ENCODE assay signal across 9 mouse cellular contexts in genomic region chr3:117826486-117827200, GRCm38 (mm10). TPM values are rescaled to one million over a fixed set of nuclear protein-coding genes. Genes with fewer than 3 reads are reported as not detected.
DNase-seq lines count a peak whose midpoint lies in the region; ATAC-seq lines count a peak whose summit lies in the region.
"Had no signal": no experiment of that assay in that cellular context is flagged by ENCODE, and none has a peak within 500 bp of the region (broad histone marks: within the 10 kb centered on the region; RNA-seq: fewer than 3 reads in every experiment).

No protein-coding gene starts in this region.

- H3K36me3 ChIP-seq in forebrain, embryonic 14.5 days (ENCODE audit: control insufficient read depth, insufficient read depth, low read length) = no peaks in the 10 kb centered on the region
- no peaks in the 10 kb centered on the region for H3K36me3 ChIP-seq in neural tube, embryonic 11.5 days (ENCODE audit: control insufficient read depth, insufficient read depth, low read length)

- no peak overlapping the region for H3K4me3 ChIP-seq in forebrain, embryonic 14.5 days (ENCODE audit: low read depth, low read length)
- H3K4me3 ChIP-seq in neural tube, embryonic 11.5 days (ENCODE audit: low read depth, low read length) = no peak overlapping the region

- no peak overlapping the region for H3K9ac ChIP-seq in forebrain, embryonic 14.5 days (ENCODE audit: low read length)
- H3K9ac ChIP-seq in neural tube, embryonic 11.5 days (ENCODE audit: low read length) = no peak overlapping the region
- H3K9ac ChIP-seq: liver, embryonic 14.5 days had no signal

- H3K4me1 ChIP-seq in forebrain, embryonic 14.5 days (ENCODE audit: control insufficient read depth, insufficient read depth, low read length) = peaks cover 5% of the 10 kb centered on the region; the same call in 1 of the 2 replicates
- no peaks in the 10 kb centered on the region for H3K4me1 ChIP-seq in neural tube, embryonic 11.5 days (ENCODE audit: control insufficient read depth, insufficient read depth, low read length)

- H3K4me2 ChIP-seq in forebrain, embryonic 14.5 days (ENCODE audit: low read length) = no peak overlapping the region
- no peak overlapping the region for H3K4me2 ChIP-seq in neural tube, embryonic 11.5 days (ENCODE audit: low read depth)

- WGBS in forebrain, embryonic 14.5 days = 53% methylated on average over 6 of the region's 6 CpGs
- 77% methylated on average over 6 of the region's 6 CpGs for WGBS in neural tube, embryonic 11.5 days

- H3K27me3 ChIP-seq in forebrain, embryonic 14.5 days (replicated peaks; ENCODE audit: control insufficient read depth, insufficient read depth, low read length) = no peaks in the 10 kb centered on the region
- H3K27me3 ChIP-seq in neural tube, embryonic 11.5 days (ENCODE audit: control insufficient read depth, insufficient read depth, low read length) = no peaks in the 10 kb centered on the region

- peak; percentile 70 for DNase-seq in embryo, embryonic 10.5 days (ENCODE audit: low spot score)
- DNase-seq in forebrain, embryonic 14.5 days (ENCODE audit: low spot score) = peak; percentile 89
- peak; percentile 28 to 37 for DNase-seq in layer of hippocampus, postnatal 10 days (ENCODE audit: low spot score in 2 of 2)
- peak; percentile 55 for DNase-seq in neural tube, embryonic 11.5 days (ENCODE audit: low spot score)
- DNase-seq in Muller cell, postnatal 12 days (ENCODE audit: inconsistent ontology term) = no peak
- no peak for DNase-seq in kidney, adult 9 months
- no peak for DNase-seq in urinary bladder, postnatal 10 days (ENCODE audit: low spot score)
- no peak for DNase-seq in adrenal gland, adult 2 months

- no peaks in the 10 kb centered on the region for H3K9me3 ChIP-seq in forebrain, embryonic 14.5 days (replicated peaks; ENCODE audit: control insufficient read depth, low read length)
- H3K9me3 ChIP-seq in neural tube, embryonic 11.5 days (ENCODE audit: control insufficient read depth, low read length) = no peaks in the 10 kb centered on the region

- H3K27ac ChIP-seq in forebrain, embryonic 14.5 days (ENCODE audit: low read depth, low read length) = no peak overlapping the region
- no peak overlapping the region for H3K27ac ChIP-seq in neural tube, embryonic 11.5 days (ENCODE audit: low read depth, low read length)
- H3K27ac ChIP-seq: liver, embryonic 14.5 days had no signal

- ATAC-seq in forebrain, embryonic 14.5 days = peak; percentile 95
- peak; percentile 90 for ATAC-seq in neural tube, embryonic 11.5 days (ENCODE audit: insufficient read depth, low FRiP score, low TSS enrichment)

RNA-seq across cellular contexts. Expression of gene Snx7, which starts 42.1 kb away (rescaled TPM):
- polyA plus RNA-seq in forebrain, embryonic 14.5 days (2014; fragmentation: Nextera tagmentation; extraction: Ambion mirVana) = 13.0 and 15.8 TPM in 2 replicates
- 10 to 100 TPM; 32.0 to 34.9 TPM for total RNA-seq in layer of hippocampus, postnatal 10 days (2021)
- 14.4 and 16.9 TPM in 2 replicates for polyA plus RNA-seq in neural tube, embryonic 11.5 days (2014; fragmentation: Nextera tagmentation; extraction: Ambion mirVana)
- total RNA-seq in adrenal gland, adult 2 months (2021) = 10 to 100 TPM; 37.7 to 54.0 TPM
- polyA plus RNA-seq in adrenal gland, adult 2 months (2012; rRNA removed) = 14.4 and 15.8 TPM in 2 replicates

Comparison
In these comparisons a context has a peak if more than half of its experiments do, and no peak if none do; other contexts are left out.
1. DNase-seq: peak in embryo, embryonic 10.5 days (single experiment), forebrain, embryonic 14.5 days (single experiment), layer of hippocampus, postnatal 10 days (2 of 2) and neural tube, embryonic 11.5 days (single experiment); none in Muller cell, postnatal 12 days (single experiment), kidney, adult 9 months (single experiment), urinary bladder, postnatal 10 days (single experiment) and adrenal gland, adult 2 months (single experiment).